Mouse (Mus musculus): Measurements from ENCODE around the gene Rasa1. TPM values are rescaled to one million over a fixed set of nuclear protein-coding genes. Genes with fewer than 3 reads are reported as not detected.

Gene Rasa1
- polyA plus RNA-seq (2014; fragmentation: Illumina TruSeq; extraction: RNeasy Lipid Tissue Mini Kit (QIAGEN cat#74804); ENCODE audit: low read depth, low replicate concordance) = 183 TPM

GRCm38 (mm10) chr13:85288843-85289713 is at the start of gene Rasa1:
TSS of gene Rasa1 (minus strand) at chr13:85289130.

DNA sequence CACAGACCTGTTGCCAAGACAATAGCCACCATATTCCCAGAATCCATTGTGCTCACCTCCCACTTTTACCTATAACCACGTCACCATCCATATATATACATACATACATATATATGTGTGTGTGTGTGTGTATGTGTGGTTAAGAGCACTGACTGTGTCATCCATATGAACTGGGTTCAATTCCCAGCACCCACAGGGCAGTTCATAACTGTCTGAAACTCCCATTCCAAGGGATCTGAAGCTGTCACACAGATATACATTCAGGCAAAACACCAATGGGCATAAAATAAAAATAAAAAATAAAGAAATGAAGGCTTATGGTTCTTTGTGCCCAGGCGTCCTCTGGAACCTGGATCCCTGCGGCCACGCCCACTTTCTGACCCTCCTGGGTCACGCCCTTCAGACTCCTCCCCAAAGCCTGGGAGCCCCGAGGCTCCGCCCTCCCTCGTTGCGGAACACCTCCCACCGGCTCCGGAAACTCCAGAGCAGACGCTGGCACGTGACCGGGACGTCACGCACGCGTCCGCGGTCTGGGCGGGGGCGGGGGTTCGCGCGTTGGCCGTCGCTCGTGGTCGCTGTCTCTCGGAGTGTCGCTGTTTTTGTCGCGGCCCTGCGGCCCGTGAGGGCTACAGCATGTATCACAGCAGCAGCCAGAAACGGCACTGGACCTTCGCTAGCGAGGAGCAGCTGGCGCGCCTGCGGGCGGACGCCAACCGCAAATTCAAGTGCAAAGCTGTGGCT is 99.9 kb downstream of the Rasa1 start, which contains the start of gene Ccnh:
TSS of gene Ccnh (plus strand) at position 506 of the 741 bp plus-strand sequence.

Other genes starting within 250 kb of the Rasa1 start
- 89.2 TPM for gene Ccnh, start 99.7 kb downstream of the Rasa1 start, polyA plus RNA-seq (2014; fragmentation: Illumina TruSeq; extraction: RNeasy Lipid Tissue Mini Kit (QIAGEN cat#74804); ENCODE audit: low read depth, low replicate concordance)